Mouse (Mus musculus) MEL (cell line): ENCODE results near the gene C8b. TPM values are rescaled to one million over a fixed set of nuclear protein-coding genes. Genes with fewer than 3 reads are reported as not detected.

Experiments used
- DNase-seq: peaks from one replicate; pipeline ENCODE4 v3.0.0; 2011; ENCODE audit warnings: low read depth, low spot score
- H3K27ac ChIP-seq: 2 replicates; pipeline ENCODE4 v1.5.1; 2012; ENCODE audit warnings: low read depth, mild to moderate bottlenecking, control low read depth, low read length, moderate library complexity; ENCODE audit not compliant: control insufficient read depth
- H3K27me3 ChIP-seq, 2 experiments: fragments of 150-350 bp in 1 of 2; sonication (generic) in 1 of 2; 2 replicates each; pipeline ENCODE4 v1.6.1; 2012; ENCODE audit warnings: low read length in 2 of 2, mild to moderate bottlenecking in 2 of 2, improper control_type of control experiment in 1 of 2, moderate library complexity in 1 of 2; ENCODE audit not compliant: insufficient read depth in 2 of 2, control insufficient read depth in 1 of 2
- H3K36me3 ChIP-seq, 2 experiments: 2 replicates each; pipeline ENCODE4 v1.6.1; 2012 to 2014; ENCODE audit warnings: low read length in 2 of 2, improper control_type of control experiment in 1 of 2, inconsistent platforms in 1 of 2, mild to moderate bottlenecking in 1 of 2; ENCODE audit not compliant: insufficient read depth in 2 of 2, control insufficient read depth in 1 of 2
- H3K4me1 ChIP-seq, 2 experiments: fragments of 150-350 bp in 1 of 2; sonication (generic) in 1 of 2; 2 replicates each; pipeline ENCODE4 v1.6.1; 2012; ENCODE audit warnings: low read length in 2 of 2, improper control_type of control experiment in 1 of 2, mild to moderate bottlenecking in 1 of 2; ENCODE audit not compliant: insufficient read depth in 2 of 2, control insufficient read depth in 1 of 2
- H3K4me3 ChIP-seq, 2 experiments: fragments of 150-350 bp in 1 of 2; sonication (generic) in 1 of 2; 2 replicates each; pipeline ENCODE4 v1.5.1; 2012; ENCODE audit warnings: low read depth in 2 of 2, low read length in 2 of 2, mild to moderate bottlenecking in 2 of 2, moderate library complexity in 2 of 2, control low read depth in 1 of 2, improper control_type of control experiment in 1 of 2; ENCODE audit not compliant: control insufficient read depth in 1 of 2, insufficient read depth in 1 of 2
- H3K79me2 ChIP-seq: 2 replicates; pipeline ENCODE4 v1.6.1; 2012; ENCODE audit warnings: mild to moderate bottlenecking, low read length, moderate library complexity; ENCODE audit not compliant: control insufficient read depth, poor library complexity, insufficient read depth
- H3K9ac ChIP-seq: 2 replicates; pipeline ENCODE4 v1.6.1; 2012; ENCODE audit warnings: low read depth, mild to moderate bottlenecking, control low read depth, low read length, moderate library complexity; ENCODE audit not compliant: control insufficient read depth, poor library complexity, severe bottlenecking
- H3K9me3 ChIP-seq: fragments of 150-350 bp; sonication (generic); replicated peaks from 2 replicates; pipeline ENCODE4 v1.6.1; 2012; ENCODE audit warnings: mild to moderate bottlenecking, low read length, improper control_type of control experiment, moderate library complexity; ENCODE audit not compliant: insufficient read depth
- BHLHE40 ChIP-seq: IDR thresholded peaks from 2 replicates; pipeline ENCODE4 v1.6.1; 2012; ENCODE audit warnings: low read depth, mild to moderate bottlenecking, inconsistent platforms, low read length, improper control_type of control experiment, borderline replicate concordance
- CHD1 ChIP-seq: IDR thresholded peaks from 2 replicates; pipeline ENCODE4 v1.6.1; 2012; ENCODE audit warnings: low read depth, mild to moderate bottlenecking, inconsistent platforms, low read length, improper control_type of control experiment
- E2F4 ChIP-seq: IDR thresholded peaks from 2 replicates; pipeline ENCODE4 v1.6.1; 2011; ENCODE audit warnings: low read depth, low read length, improper control_type of control experiment, borderline replicate concordance
- EP300 ChIP-seq, 2 experiments: IDR thresholded peaks; 2 replicates each; pipeline ENCODE4 v1.6.1; 2011; ENCODE audit warnings: improper control_type of control experiment in 2 of 2, low read length in 2 of 2, low read depth in 1 of 2, mild to moderate bottlenecking in 1 of 2
- GABPA ChIP-seq: IDR thresholded peaks from 2 replicates; pipeline ENCODE4 v1.6.1; 2012; ENCODE audit warnings: low read depth, mild to moderate bottlenecking, inconsistent platforms, low read length, improper control_type of control experiment, moderate library complexity
- HCFC1 ChIP-seq: IDR thresholded peaks from 2 replicates; pipeline ENCODE4 v1.6.1; 2012; ENCODE audit warnings: low read depth, mild to moderate bottlenecking, inconsistent platforms, low read length, improper control_type of control experiment, moderate library complexity
- KAT2A ChIP-seq: conservative IDR thresholded peaks from 2 replicates; pipeline ENCODE4 v1.6.1; 2012; ENCODE audit warnings: low read depth, low read length, improper control_type of control experiment, inconsistent platforms
- MAX ChIP-seq: IDR thresholded peaks from 2 replicates; pipeline ENCODE4 v1.6.1; 2011; ENCODE audit warnings: low read length, improper control_type of control experiment
- MYB ChIP-seq: IDR thresholded peaks from 2 replicates; pipeline ENCODE4 v1.6.1; 2011; ENCODE audit warnings: mild to moderate bottlenecking, low read depth, low read length, improper control_type of control experiment
- NELFE ChIP-seq: IDR thresholded peaks from 2 replicates; pipeline ENCODE4 v1.6.1; 2011; ENCODE audit warnings: low read depth, low read length, improper control_type of control experiment
- POLR2A ChIP-seq, 2 experiments: IDR thresholded peaks; 2 replicates each; pipeline ENCODE4 v1.6.1; 2011 to 2012; ENCODE audit warnings: low read length in 2 of 2, mild to moderate bottlenecking in 2 of 2, control low read depth in 1 of 2, improper control_type of control experiment in 1 of 2, low read depth in 1 of 2, moderate library complexity in 1 of 2; ENCODE audit not compliant: control insufficient read depth in 1 of 2, insufficient read depth in 1 of 2, poor library complexity in 1 of 2
- POLR2AphosphoS2 ChIP-seq: IDR thresholded peaks from 2 replicates; pipeline ENCODE4 v1.6.1; 2011; ENCODE audit warnings: low read length, improper control_type of control experiment
- POLR2AphosphoS5 ChIP-seq: IDR thresholded peaks from 2 replicates; pipeline ENCODE4 v1.6.1; 2012; ENCODE audit warnings: low read depth, borderline replicate concordance, mild to moderate bottlenecking, inconsistent platforms, low read length, moderate library complexity, mixed read lengths
- RAD21 ChIP-seq: IDR thresholded peaks from 2 replicates; pipeline ENCODE4 v1.6.1; 2011; ENCODE audit warnings: mild to moderate bottlenecking, low read depth, low read length, improper control_type of control experiment
- SMC3 ChIP-seq: IDR thresholded peaks from 2 replicates; pipeline ENCODE4 v1.6.1; 2011; ENCODE audit warnings: low read depth, low read length, improper control_type of control experiment
- TAL1 ChIP-seq: IDR thresholded peaks from 2 replicates; pipeline ENCODE4 v1.6.1; 2012; ENCODE audit warnings: mild to moderate bottlenecking, inconsistent platforms, low read length, moderate library complexity, mixed read lengths
- TBP ChIP-seq: IDR thresholded peaks from 2 replicates; pipeline ENCODE4 v1.8.0; 2011; ENCODE audit warnings: low read depth, low read length, improper control_type of control experiment
- UBTF ChIP-seq: IDR thresholded peaks from 2 replicates; pipeline ENCODE4 v1.6.1; 2012; ENCODE audit warnings: low read depth, mild to moderate bottlenecking, inconsistent platforms, low read length, improper control_type of control experiment, moderate library complexity, borderline replicate concordance; ENCODE audit not compliant: insufficient read depth
- USF1 ChIP-seq: IDR thresholded peaks from 2 replicates; pipeline ENCODE4 v1.6.1; 2014; ENCODE audit warnings: low read depth, mild to moderate bottlenecking, inconsistent platforms, low read length, improper control_type of control experiment, moderate library complexity
- USF2 ChIP-seq, 2 experiments: IDR thresholded peaks; 2 replicates each; pipeline ENCODE4 v1.6.1; 2011 to 2012; ENCODE audit warnings: improper control_type of control experiment in 2 of 2, low read length in 2 of 2, borderline replicate concordance in 1 of 2, inconsistent platforms in 1 of 2, low read depth in 1 of 2, mild to moderate bottlenecking in 1 of 2; ENCODE audit not compliant: insufficient read depth in 1 of 2
- polyA plus RNA-seq, 2 experiments: library from polyadenylated mRNA; stranded (reverse) in 1 of 2; unstranded in 1 of 2; fragments of >175 nt in 1 of 2; fragments of >200 nt in 1 of 2; gene quantifications; 2 replicates each; pipeline versions ENCODE4 v1.2.1 to v1.2.4; 2012; ENCODE audit warnings: low replicate concordance in 2 of 2, low read depth in 1 of 2; ENCODE audit not compliant: insufficient read length in 2 of 2, insufficient read depth in 1 of 2, missing spikeins in 1 of 2
- total RNA-seq: library from RNA; depleted of rRNA; stranded (reverse); fragments of 300-350 nt; gene quantifications from 2 replicates; pipeline ENCODE4 v1.2.3, GENCODE M21; 2012

C8b gene
- total and polyA plus RNA-seq, 3 experiments = not detected

DNA sequence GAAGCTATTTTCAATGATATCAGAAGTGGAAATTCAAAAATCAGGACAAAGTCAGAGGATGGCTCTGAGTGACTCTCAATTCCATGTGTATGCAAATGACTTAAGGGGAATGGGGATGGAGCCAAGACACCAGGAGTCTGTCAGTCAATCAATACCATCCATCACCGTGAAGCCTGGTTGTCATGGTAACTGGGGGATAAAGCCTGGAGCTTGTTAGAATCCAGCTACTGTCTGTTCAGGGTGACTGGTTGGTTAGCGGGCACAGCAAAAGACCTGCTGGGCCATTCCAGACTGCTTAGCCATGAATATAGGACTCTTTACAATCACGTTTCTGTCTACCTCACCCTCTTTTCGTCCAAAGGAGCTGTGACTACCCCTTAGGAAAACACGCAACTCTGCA, 69.0 kb downstream of the C8b start:
- TF ChIP-seq CHD1 = no peak
- no peak for TF ChIP-seq TBP
- TF ChIP-seq BHLHE40 = no peak
- no peak for TF ChIP-seq MAX
- TF ChIP-seq SMC3 = no peak
- no peak for TF ChIP-seq RAD21
- TF ChIP-seq USF1 = no peak
- TF ChIP-seq TAL1 = no peak
- TF ChIP-seq NELFE = no peak
- no peak for TF ChIP-seq UBTF
- no peak for TF ChIP-seq POLR2A (IDR thresholded peaks at IDR 0.05; ENCODE audit: control insufficient read depth in 1 of 2, insufficient read depth in 1 of 2, low read depth in 1 of 2, low read length in 2 of 2, poor library complexity in 1 of 2)
- no peak for TF ChIP-seq USF2 (IDR thresholded peaks at IDR 0.05; ENCODE audit: borderline replicate concordance in 1 of 2, insufficient read depth in 1 of 2, low read depth in 1 of 2, low read length in 2 of 2)
- no peak for TF ChIP-seq KAT2A
- TF ChIP-seq POLR2AphosphoS2 = no peak
- TF ChIP-seq GABPA = no peak
- TF ChIP-seq MYB = no peak
- no peak overlapping the region for H3K4me3 ChIP-seq
- H3K4me1 ChIP-seq = no peaks in the 10 kb centered on the region
- DNase-seq = no peak
- no peaks in the 10 kb centered on the region for H3K36me3 ChIP-seq
- H3K79me2 ChIP-seq = no peaks in the 10 kb centered on the region
- H3K27ac ChIP-seq = no peak overlapping the region
- no peaks in the 10 kb centered on the region for H3K9me3 ChIP-seq
- no peaks in the 10 kb centered on the region for H3K27me3 ChIP-seq
- H3K9ac ChIP-seq = no peak overlapping the region

DNA sequence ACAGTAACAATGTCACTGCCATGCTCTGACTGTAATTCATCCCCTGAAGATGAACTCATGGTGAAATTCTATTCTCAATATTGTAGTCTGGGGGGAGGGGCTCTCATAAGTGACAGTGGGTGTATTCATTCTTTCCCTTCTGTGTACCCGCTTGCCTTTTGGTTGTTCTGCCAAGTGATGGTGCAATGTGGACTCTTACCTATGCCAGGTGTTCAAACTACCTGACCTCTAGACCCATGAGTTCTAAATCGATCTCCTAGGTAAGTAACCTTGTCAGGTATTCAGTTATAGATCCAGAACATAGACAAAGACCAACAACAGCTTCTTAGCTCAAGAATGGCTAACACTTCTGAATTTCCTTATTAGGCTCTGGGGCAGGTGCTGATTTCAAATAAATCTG, 72.2 kb downstream of the C8b start:
- Histone ChIP-seq H3K4me1 (no peaks in the 10 kb centered on the region), H3K27ac (no peak overlapping the region), H3K27me3 (no peaks in the 10 kb centered on the region), H3K79me2 (no peaks in the 10 kb centered on the region), H3K9ac (no peak overlapping the region), H3K4me3 (no peak overlapping the region), H3K9me3 (no peaks in the 10 kb centered on the region), H3K36me3 (no peaks in the 10 kb centered on the region)
- TF ChIP-seq POLR2AphosphoS5 (no peak), UBTF (no peak), TBP (no peak), NELFE (no peak), USF1 (no peak), KAT2A (no peak), EP300 (IDR thresholded peaks at IDR 0.05; ENCODE audit: low read depth in 1 of 2, low read length in 2 of 2) (no peak), E2F4 (no peak), HCFC1 (no peak), POLR2A (IDR thresholded peaks at IDR 0.05; ENCODE audit: control insufficient read depth in 1 of 2, insufficient read depth in 1 of 2, low read depth in 1 of 2, low read length in 2 of 2, poor library complexity in 1 of 2) (no peak)
- no peak for DNase-seq
